Mouse (Mus musculus): Measurements from ENCODE around the gene Tbr1. TPM values are rescaled to one million over a fixed set of nuclear protein-coding genes. Genes with fewer than 3 reads are reported as not detected.
A peak's percentile ranks its signal among the peaks of the same experiment; 100 is the strongest.

The Tbr1 gene
- polyA plus RNA-seq, 1 experiment from 2014 or later: not detected

- peak overlapping the region; percentile 13; the same call in 1 of the 2 replicates for H3K4me3 ChIP-seq (ENCODE audit: low read depth, low read length)
- ATAC-seq (ENCODE audit: low FRiP score, low TSS enrichment) (0 out of 2 replicates have a peak, but pooled peaks have one; percentile 43), DNase-seq (ENCODE audit: low spot score) (peak; percentile 24)
- peaks cover 12% of the 10 kb centered on the region; the same call in 1 of the 2 replicates for H3K27me3 ChIP-seq (ENCODE audit: control insufficient read depth, insufficient read depth, low read length)
- H3K27ac ChIP-seq (replicated peaks): no peak overlapping the region
- no peak overlapping the region for H3K4me2 ChIP-seq (replicated peaks; ENCODE audit: low read depth)
- WGBS: 2% methylated on average over 39 of the region's 39 CpGs
- no peaks in the 10 kb centered on the region for H3K4me1 ChIP-seq (replicated peaks; ENCODE audit: control insufficient read depth, insufficient read depth)
- no peak overlapping the region for H3K9ac ChIP-seq (ENCODE audit: low read length)
- TF ChIP-seq EP300 (optimal IDR thresholded peaks at IDR 0.05): no peak
- H3K9me3 ChIP-seq (ENCODE audit: control insufficient read depth, low read length): no peaks in the 10 kb centered on the region
- H3K36me3 ChIP-seq (ENCODE audit: control insufficient read depth, insufficient read depth, low read length): no peaks in the 10 kb centered on the region
Measured at GRCm38 (mm10) chr2:61804841-61805540, 2.3 kb downstream of the Tbr1 start.

- peak; percentile 38 for DNase-seq (ENCODE audit: low spot score)
Measured at GRCm38 (mm10) chr2:61805541-61806345, 3.0 kb downstream of the Tbr1 start.

GRCm38 (mm10) chr2:61806346-61806825, 3.7 kb downstream of the Tbr1 start:
- TF ChIP-seq CTCF (IDR thresholded peaks at IDR 0.05; ENCODE audit: low read depth): no peak
- TF ChIP-seq EP300 (optimal IDR thresholded peaks at IDR 0.05): no peak
- no peak overlapping the region for H3K27ac ChIP-seq (replicated peaks)
- 6% methylated on average over 3 of the region's 3 CpGs for WGBS
- ATAC-seq (ENCODE audit: low FRiP score, low TSS enrichment) (no peak), DNase-seq (ENCODE audit: low spot score) (no peak)
- peaks cover 21% of the 10 kb centered on the region; the same call in 1 of the 2 replicates for H3K27me3 ChIP-seq (ENCODE audit: control insufficient read depth, insufficient read depth, low read length)
- no peak overlapping the region for H3K9ac ChIP-seq (ENCODE audit: low read length)
- no peaks in the 10 kb centered on the region for H3K4me1 ChIP-seq (replicated peaks; ENCODE audit: control insufficient read depth, insufficient read depth)
- no peaks in the 10 kb centered on the region for H3K36me3 ChIP-seq (ENCODE audit: control insufficient read depth, insufficient read depth, low read length)
- no peak overlapping the region for H3K4me3 ChIP-seq (ENCODE audit: low read depth, low read length)
- H3K9me3 ChIP-seq (ENCODE audit: control insufficient read depth, low read length): no peaks in the 10 kb centered on the region
- H3K4me2 ChIP-seq (replicated peaks; ENCODE audit: low read depth): no peak overlapping the region

More at GRCm38 (mm10) chr2:61805541-61806345, 3.0 kb downstream of the Tbr1 start:
- Histone ChIP-seq H3K4me2 (replicated peaks; ENCODE audit: low read depth) (no peak overlapping the region), H3K36me3 (ENCODE audit: control insufficient read depth, insufficient read depth, low read length) (no peaks in the 10 kb centered on the region), H3K27ac (replicated peaks) (no peak overlapping the region), H3K27me3 (ENCODE audit: control insufficient read depth, insufficient read depth, low read length) (peaks cover 15% of the 10 kb centered on the region; the same call in 1 of the 2 replicates), H3K4me3 (ENCODE audit: low read depth, low read length) (peak overlapping the region; percentile 13; the same call in 1 of the 2 replicates), H3K4me1 (replicated peaks; ENCODE audit: control insufficient read depth, insufficient read depth) (no peaks in the 10 kb centered on the region), H3K9me3 (ENCODE audit: control insufficient read depth, low read length) (no peaks in the 10 kb centered on the region), H3K9ac (ENCODE audit: low read length) (no peak overlapping the region)
- no peak for TF ChIP-seq EP300 (optimal IDR thresholded peaks at IDR 0.05)
- no peak for TF ChIP-seq CTCF (IDR thresholded peaks at IDR 0.05; ENCODE audit: low read depth)
- under 1% methylated on average over 38 of the region's 39 CpGs for WGBS
- ATAC-seq (ENCODE audit: low FRiP score, low TSS enrichment): 0 out of 2 replicates have a peak, but pooled peaks have one; percentile 27

- no peak for TF ChIP-seq EP300 (optimal IDR thresholded peaks at IDR 0.05)
- 3% methylated on average over 22 of the region's 22 CpGs for WGBS
- Histone ChIP-seq H3K4me3 (ENCODE audit: low read depth, low read length) (peak overlapping the region; percentile 10; the same call in 1 of the 2 replicates), H3K4me2 (replicated peaks; ENCODE audit: low read depth) (no peak overlapping the region), H3K27ac (replicated peaks) (no peak overlapping the region), H3K9ac (ENCODE audit: low read length) (no peak overlapping the region), H3K9me3 (ENCODE audit: control insufficient read depth, low read length) (no peaks in the 10 kb centered on the region), H3K36me3 (ENCODE audit: control insufficient read depth, insufficient read depth, low read length) (no peaks in the 10 kb centered on the region), H3K27me3 (ENCODE audit: control insufficient read depth, insufficient read depth, low read length) (peaks cover 22% of the 10 kb centered on the region; the same call in 1 of the 2 replicates), H3K4me1 (replicated peaks; ENCODE audit: control insufficient read depth, insufficient read depth) (no peaks in the 10 kb centered on the region; the same call in 1 of the 2 replicates)
- DNase-seq (ENCODE audit: low spot score) (peak; percentile 37), ATAC-seq (ENCODE audit: low FRiP score, low TSS enrichment) (no peak)
Measured at GRCm38 (mm10) chr2:61807151-61807550, 4.4 kb downstream of the Tbr1 start.

GRCm38 (mm10) chr2:61807781-61808180, 5.1 kb downstream of the Tbr1 start:
- Histone ChIP-seq H3K4me3 (ENCODE audit: low read depth, low read length) (no peak overlapping the region), H3K9ac (ENCODE audit: low read length) (no peak overlapping the region), H3K4me1 (replicated peaks; ENCODE audit: control insufficient read depth, insufficient read depth) (no peaks in the 10 kb centered on the region; the same call in 1 of the 2 replicates), H3K4me2 (replicated peaks; ENCODE audit: low read depth) (no peak overlapping the region), H3K27me3 (ENCODE audit: control insufficient read depth, insufficient read depth, low read length) (peaks cover 21% of the 10 kb centered on the region; the same call in 1 of the 2 replicates), H3K27ac (replicated peaks) (no peak overlapping the region), H3K9me3 (ENCODE audit: control insufficient read depth, low read length) (no peaks in the 10 kb centered on the region), H3K36me3 (ENCODE audit: control insufficient read depth, insufficient read depth, low read length) (no peaks in the 10 kb centered on the region)
- TF ChIP-seq EP300 (optimal IDR thresholded peaks at IDR 0.05): no peak
- TF ChIP-seq CTCF (IDR thresholded peaks at IDR 0.05; ENCODE audit: low read depth): no peak
- no peak for ATAC-seq (ENCODE audit: low FRiP score, low TSS enrichment)
- 26% methylated on average over 2 of the region's 2 CpGs for WGBS
- DNase-seq (ENCODE audit: low spot score): no peak

Data from stomach, postnatal 0 days (tissue).